Mouse (Mus musculus): ENCODE results near the gene Glud1. TPM values are rescaled to one million over a fixed set of nuclear protein-coding genes. Genes with fewer than 3 reads are reported as not detected.

The Glud1 gene
- polyA plus RNA-seq, 1 experiment from 2014 or later: 116 TPM

GRCm38 (mm10) chr14:34343078-34343477 lies 32.6 kb downstream of the Glud1 start:
- no peak overlapping the region for H3K27ac ChIP-seq (replicated peaks)
- WGBS: 94% methylated on average over 4 of the region's 4 CpGs
- H3K9me3 ChIP-seq: no peaks in the 10 kb centered on the region
- H3K36me3 ChIP-seq: peaks cover 49% of the 10 kb centered on the region
- H3K4me3 ChIP-seq: no peak overlapping the region
- ATAC-seq (ENCODE audit: low FRiP score, low read depth): no peak
- no peak overlapping the region for H3K9ac ChIP-seq
- H3K4me2 ChIP-seq: no peak overlapping the region
- H3K27me3 ChIP-seq: no peaks in the 10 kb centered on the region
- H3K4me1 ChIP-seq (replicated peaks): no peaks in the 10 kb centered on the region

- Histone ChIP-seq H3K9me3 (no peaks in the 10 kb centered on the region), H3K27me3 (no peaks in the 10 kb centered on the region), H3K36me3 (peaks cover 37% of the 10 kb centered on the region), H3K4me1 (replicated peaks) (no peaks in the 10 kb centered on the region), H3K27ac (replicated peaks) (no peak overlapping the region), H3K4me3 (no peak overlapping the region), H3K9ac (no peak overlapping the region), H3K4me2 (no peak overlapping the region)
- ATAC-seq (ENCODE audit: low FRiP score, low read depth): no peak
- WGBS: 72% methylated on average over 5 of the region's 5 CpGs
Measured at GRCm38 (mm10) chr14:34344361-34344760, 33.8 kb downstream of the Glud1 start.

- no peak overlapping the region for H3K4me3 ChIP-seq
- H3K9ac ChIP-seq: no peak overlapping the region
- no peaks in the 10 kb centered on the region for H3K4me1 ChIP-seq (replicated peaks)
- ATAC-seq (ENCODE audit: low FRiP score, low read depth): peak; percentile 62
- H3K4me2 ChIP-seq: no peak overlapping the region
- 70% methylated on average over 12 of the region's 12 CpGs for WGBS
- H3K27me3 ChIP-seq: no peaks in the 10 kb centered on the region
- no peak overlapping the region for H3K27ac ChIP-seq (replicated peaks)
- H3K9me3 ChIP-seq: no peaks in the 10 kb centered on the region
- H3K36me3 ChIP-seq: peaks cover 25% of the 10 kb centered on the region
Measured at GRCm38 (mm10) chr14:34345771-34346566, 35.4 kb downstream of the Glud1 start.

- Histone ChIP-seq H3K4me3 (no peak overlapping the region), H3K9ac (no peak overlapping the region), H3K27me3 (no peaks in the 10 kb centered on the region), H3K4me2 (no peak overlapping the region), H3K9me3 (no peaks in the 10 kb centered on the region), H3K36me3 (peaks cover 14% of the 10 kb centered on the region), H3K27ac (replicated peaks) (no peak overlapping the region), H3K4me1 (replicated peaks) (no peaks in the 10 kb centered on the region)
- ATAC-seq (ENCODE audit: low FRiP score, low read depth): no peak
- 98% methylated on average over 5 of the region's 5 CpGs for WGBS
Measured at GRCm38 (mm10) chr14:34347084-34347483, 36.6 kb downstream of the Glud1 start.

- 87% methylated on average over 7 of the region's 7 CpGs for WGBS
- H3K9ac ChIP-seq: no peak overlapping the region
- no peak overlapping the region for H3K4me3 ChIP-seq
- H3K27me3 ChIP-seq: no peaks in the 10 kb centered on the region
- H3K4me2 ChIP-seq: no peak overlapping the region
- no peaks in the 10 kb centered on the region for H3K4me1 ChIP-seq (replicated peaks)
- no peaks in the 10 kb centered on the region for H3K9me3 ChIP-seq
- H3K27ac ChIP-seq (replicated peaks): no peak overlapping the region
- ATAC-seq (ENCODE audit: low FRiP score, low read depth): no peak
- peaks cover 4% of the 10 kb centered on the region for H3K36me3 ChIP-seq
Measured at GRCm38 (mm10) chr14:34348301-34348700, 37.8 kb downstream of the Glud1 start.

GRCm38 (mm10) chr14:34349007-34349406 lies 38.5 kb downstream of the Glud1 start:
- Histone ChIP-seq H3K9ac (no peak overlapping the region), H3K4me2 (no peak overlapping the region), H3K4me1 (replicated peaks) (no peaks in the 10 kb centered on the region), H3K9me3 (no peaks in the 10 kb centered on the region), H3K27ac (replicated peaks) (no peak overlapping the region), H3K4me3 (no peak overlapping the region), H3K36me3 (no peaks in the 10 kb centered on the region), H3K27me3 (no peaks in the 10 kb centered on the region)
- WGBS: 89% methylated on average over 8 of the region's 8 CpGs
- ATAC-seq (ENCODE audit: low FRiP score, low read depth): no peak

- Histone ChIP-seq H3K27me3 (no peaks in the 10 kb centered on the region), H3K4me1 (replicated peaks) (no peaks in the 10 kb centered on the region), H3K36me3 (no peaks in the 10 kb centered on the region), H3K9me3 (no peaks in the 10 kb centered on the region), H3K4me3 (no peak overlapping the region), H3K4me2 (no peak overlapping the region), H3K9ac (no peak overlapping the region), H3K27ac (replicated peaks) (no peak overlapping the region)
- no peak for ATAC-seq (ENCODE audit: low FRiP score, low read depth)
- WGBS: 64% methylated on average over 3 of the region's 3 CpGs
Measured at GRCm38 (mm10) chr14:34351660-34352059, 41.1 kb downstream of the Glud1 start.

- ATAC-seq (ENCODE audit: low FRiP score, low read depth): no peak
- H3K27me3 ChIP-seq: no peaks in the 10 kb centered on the region
- no peak overlapping the region for H3K4me2 ChIP-seq
- no peaks in the 10 kb centered on the region for H3K9me3 ChIP-seq
- WGBS: 72% methylated on average over 6 of the region's 6 CpGs
- H3K4me1 ChIP-seq (replicated peaks): no peaks in the 10 kb centered on the region
- H3K9ac ChIP-seq: no peak overlapping the region
- no peak overlapping the region for H3K27ac ChIP-seq (replicated peaks)
- no peaks in the 10 kb centered on the region for H3K36me3 ChIP-seq
- H3K4me3 ChIP-seq: no peak overlapping the region
Measured at GRCm38 (mm10) chr14:34352523-34352922, 42.0 kb downstream of the Glud1 start.

- no peaks in the 10 kb centered on the region for H3K27me3 ChIP-seq
- no peaks in the 10 kb centered on the region for H3K9me3 ChIP-seq
- no peak for ATAC-seq (ENCODE audit: low FRiP score, low read depth)
- H3K4me1 ChIP-seq (replicated peaks): no peaks in the 10 kb centered on the region
- H3K4me3 ChIP-seq: no peak overlapping the region
- H3K4me2 ChIP-seq: no peak overlapping the region
- no peak overlapping the region for H3K9ac ChIP-seq
- 96% methylated on average over 3 of the region's 3 CpGs for WGBS
- no peak overlapping the region for H3K27ac ChIP-seq (replicated peaks)
- H3K36me3 ChIP-seq: no peaks in the 10 kb centered on the region
Measured at GRCm38 (mm10) chr14:34353326-34353725, 42.8 kb downstream of the Glud1 start.

GRCm38 (mm10) chr14:34354456-34354855 lies 43.9 kb downstream of the Glud1 start:
- ATAC-seq (ENCODE audit: low FRiP score, low read depth): no peak
- no peaks in the 10 kb centered on the region for H3K27me3 ChIP-seq
- H3K4me2 ChIP-seq: no peak overlapping the region
- no peak overlapping the region for H3K9ac ChIP-seq
- H3K9me3 ChIP-seq: no peaks in the 10 kb centered on the region
- no peak overlapping the region for H3K4me3 ChIP-seq
- no peaks in the 10 kb centered on the region for H3K4me1 ChIP-seq (replicated peaks)
- H3K36me3 ChIP-seq: no peaks in the 10 kb centered on the region
- WGBS: 89% methylated on average over 4 of the region's 4 CpGs
- H3K27ac ChIP-seq (replicated peaks): no peak overlapping the region

GRCm38 (mm10) chr14:34355301-34355700 lies 44.8 kb downstream of the Glud1 start, which contains the start of gene Fam25c:
Gene Fam25c, minus strand, starts transcription at chr14:34355433.
- Histone ChIP-seq H3K4me2 (no peak within 1 kb of the TSS), H3K9me3 (no peaks in the 10 kb centered on the region), H3K9ac (no peak within 1 kb of the TSS), H3K4me1 (replicated peaks) (no peaks in the 10 kb centered on the region), H3K27ac (replicated peaks) (no peak within 1 kb of the TSS), H3K27me3 (no peaks in the 10 kb centered on the region), H3K4me3 (no peak within 1 kb of the TSS), H3K36me3 (no peaks in the 10 kb centered on the region)
- WGBS: 82% methylated on average over 6 of the region's 6 CpGs
- no peak for ATAC-seq (ENCODE audit: low FRiP score, low read depth)

GRCm38 (mm10) chr14:34357671-34358455 lies 47.3 kb downstream of the Glud1 start:
- Histone ChIP-seq H3K4me2 (no peak overlapping the region), H3K4me3 (no peak overlapping the region), H3K9ac (no peak overlapping the region), H3K4me1 (replicated peaks) (no peaks in the 10 kb centered on the region; the same call in 1 of the 2 replicates), H3K36me3 (no peaks in the 10 kb centered on the region), H3K27me3 (no peaks in the 10 kb centered on the region), H3K9me3 (no peaks in the 10 kb centered on the region), H3K27ac (replicated peaks) (no peak overlapping the region)
- WGBS: 85% methylated on average over 7 of the region's 7 CpGs
- no peak for ATAC-seq (ENCODE audit: low FRiP score, low read depth)
